Mouse (Mus musculus): ENCODE measurements around the gene Wt1. TPM values are rescaled to one million over a fixed set of nuclear protein-coding genes. Genes with fewer than 3 reads are reported as not detected.

Gene Wt1
- polyA plus RNA-seq, 1 experiment from 2014 or later = 0.14 TPM

Other genes with a start within 250 kb of the Wt1 start
- gene Eif3m, start 109.4 kb upstream of the Wt1 start, polyA plus RNA-seq (2015; fragmentation: Nextera tagmentation; extraction: Ambion mirVana) = 181 and 216 TPM in 2 replicates
- gene Gm11060, start 34.5 kb upstream of the Wt1 start, polyA plus RNA-seq (2015; fragmentation: Nextera tagmentation; extraction: Ambion mirVana) = not detected in 2 replicates
- not detected in 2 replicates for gene Them7, start 97.8 kb downstream of the Wt1 start, polyA plus RNA-seq (2015; fragmentation: Nextera tagmentation; extraction: Ambion mirVana)